Mouse (Mus musculus): Measurements from ENCODE around the gene Slc1a2.

DNA sequence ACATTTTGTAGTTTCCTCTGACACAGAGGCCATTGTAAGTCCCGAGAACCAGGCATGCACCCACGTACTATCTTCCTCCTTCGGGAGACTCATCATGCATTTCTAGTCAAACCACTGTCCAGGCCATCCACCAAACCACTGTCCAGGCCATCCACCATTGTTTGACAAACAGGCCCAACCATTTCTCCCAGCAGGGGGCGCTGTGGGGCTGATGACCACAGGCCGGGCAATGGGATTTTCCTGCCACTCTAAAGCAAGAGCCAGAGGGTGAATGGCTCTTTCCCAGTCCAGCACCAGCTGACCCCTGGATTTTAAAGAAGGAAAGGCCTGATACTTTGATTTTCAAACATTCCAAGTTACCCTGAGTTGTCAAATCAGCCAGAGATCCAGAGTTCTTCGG lies 16.8 kb downstream of the Slc1a2 start:
- TF ChIP-seq CTCF (IDR thresholded peaks at IDR 0.05; ENCODE audit: low read depth, low read length), result peak; percentile 67; the same call in 1 of the 2 replicates
- no peak for TF ChIP-seq TAL1 (conservative IDR thresholded peaks at IDR 0.05; ENCODE audit: low read depth, low read length)
- TF ChIP-seq GATA1 (IDR thresholded peaks at IDR 0.05; ENCODE audit: borderline replicate concordance, low read length), result no peak
